Mouse (Mus musculus) gastrocnemius, postnatal 14 days (tissue): Measurements from ENCODE around the gene Nipbl. TPM values are rescaled to one million over a fixed set of nuclear protein-coding genes. Genes with fewer than 3 reads are reported as not detected.
"Not testable (repeated sequence)": the region's sequence is repeated elsewhere in the genome, so short reads cannot be mapped to it uniquely, and the experiment has no call there.

Source experiments
- DNase-seq: peaks from one replicate; pipeline ENCODE4 v3.0.0; 2021; ENCODE audit warnings: mixed read lengths
- intact Hi-C: fragments of 180-260 bp; cut with DNase I; formaldehyde crosslinking; loops from one replicate; pipeline ENCODE4 v1.15.1; 2025; ENCODE audit warnings: low total_unique reads
- total RNA-seq, 2 experiments: library from RNA; stranded (reverse); gene quantifications; 2 replicates each; pipeline ENCODE4 v1.2.3; 2021

Nipbl gene
- total RNA-seq, 2 experiments from 2014 or later = 21.9 to 23.1 TPM

DNA sequence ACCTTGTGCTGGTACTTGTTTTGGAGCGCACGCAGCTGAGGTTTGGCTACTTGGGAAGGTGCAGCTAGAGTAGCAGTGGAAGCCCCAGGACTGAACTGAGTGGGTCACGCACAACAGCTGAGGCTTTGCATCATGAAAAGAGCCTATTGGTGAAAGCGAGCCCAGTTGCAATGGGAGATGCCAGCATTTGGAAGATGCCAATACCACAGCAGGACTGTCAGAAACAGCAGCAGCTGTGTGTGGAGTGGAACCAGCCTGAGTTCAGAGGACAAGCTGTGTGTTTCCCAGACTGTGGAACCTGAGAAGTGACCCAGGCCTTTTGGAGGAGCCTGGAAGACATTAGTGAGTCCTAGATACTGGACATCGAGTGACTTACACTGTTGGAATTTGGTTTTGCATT is 122.8 kb downstream of the Nipbl start:
- intact Hi-C loops = no loop called here
- DNase-seq = peak; percentile 44

DNA sequence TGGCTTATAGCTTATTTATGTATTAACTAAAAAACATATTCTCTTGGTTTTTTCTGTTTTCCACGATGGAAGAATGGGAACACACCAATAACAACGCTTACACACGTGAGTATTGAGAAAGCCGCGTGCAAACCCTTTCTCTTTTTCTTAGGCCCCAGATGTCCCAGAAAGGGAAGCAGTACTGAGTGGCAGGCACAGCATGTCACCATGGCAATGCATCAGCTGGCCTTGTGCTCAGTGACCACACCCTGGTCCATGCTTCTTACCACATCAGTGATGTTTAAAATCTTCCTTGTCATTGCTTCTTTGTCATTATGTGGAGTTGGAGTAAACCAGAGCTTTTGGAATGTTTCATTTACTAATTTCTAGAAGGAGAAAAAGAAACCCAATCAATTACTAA is 125.1 kb downstream of the Nipbl start:
- no peak for DNase-seq
- intact Hi-C loops = no loop called here

DNA sequence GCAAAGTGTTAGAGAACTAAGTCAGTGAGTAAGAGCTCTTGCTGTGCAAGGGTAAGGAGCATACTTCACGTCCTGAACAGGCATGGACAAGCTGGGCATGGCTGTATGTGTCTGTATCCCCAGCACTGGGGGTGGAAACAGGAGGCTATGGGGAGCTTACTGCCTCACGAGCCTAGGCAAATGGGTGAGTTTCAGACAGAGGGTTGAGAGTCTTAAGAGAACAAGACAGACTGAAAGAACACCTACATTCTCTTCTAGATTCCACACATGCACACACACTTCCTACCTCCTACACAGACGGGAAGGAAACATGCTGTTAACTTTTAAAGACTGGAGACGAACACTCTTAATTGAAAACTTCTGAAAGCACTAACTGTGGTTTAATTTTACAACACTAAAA is 126.9 kb downstream of the Nipbl start:
- intact Hi-C loops = no loop called here
- DNase-seq = no peak

DNA sequence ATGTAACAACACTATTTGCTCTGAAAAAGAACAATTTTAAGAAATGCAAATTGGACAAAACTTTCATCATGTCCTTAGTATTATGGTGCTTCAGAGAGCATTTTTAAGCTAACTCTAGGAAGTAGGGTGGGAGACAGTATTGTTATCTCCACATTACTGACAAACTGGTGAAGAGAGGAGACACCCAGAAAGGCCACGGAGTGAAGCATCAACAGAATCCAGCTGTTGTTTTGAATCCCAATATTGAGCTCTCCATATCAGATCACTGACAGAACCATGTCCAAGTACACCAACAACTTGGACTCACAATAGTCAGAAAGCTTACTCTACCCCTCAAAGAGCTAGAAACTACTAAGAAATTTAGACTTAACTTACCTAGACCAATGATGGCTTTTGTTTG is 138.8 kb downstream of the Nipbl start:
- no peak for DNase-seq
- intact Hi-C loops = no loop called here

DNA sequence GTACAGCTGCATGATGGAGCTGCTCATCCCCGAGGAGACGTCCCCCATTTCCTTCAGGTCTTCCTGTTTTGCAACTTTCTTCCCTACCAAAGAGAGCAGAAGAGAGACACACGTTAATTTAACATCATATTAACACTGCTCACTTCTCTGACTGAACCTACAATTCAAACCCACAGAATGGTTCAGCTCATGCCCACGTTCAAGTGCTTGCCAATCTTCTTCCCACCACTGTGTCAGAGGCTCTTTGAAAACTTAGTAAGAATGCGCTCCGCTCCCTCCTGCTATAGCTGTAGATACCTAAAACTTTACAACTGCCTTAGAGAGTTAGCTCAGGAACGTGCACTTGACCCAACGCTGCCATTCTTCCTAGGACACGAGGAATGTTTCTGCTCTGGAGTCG is 141.3 kb downstream of the Nipbl start:
- intact Hi-C loops = no loop called here
- no peak for DNase-seq

DNA sequence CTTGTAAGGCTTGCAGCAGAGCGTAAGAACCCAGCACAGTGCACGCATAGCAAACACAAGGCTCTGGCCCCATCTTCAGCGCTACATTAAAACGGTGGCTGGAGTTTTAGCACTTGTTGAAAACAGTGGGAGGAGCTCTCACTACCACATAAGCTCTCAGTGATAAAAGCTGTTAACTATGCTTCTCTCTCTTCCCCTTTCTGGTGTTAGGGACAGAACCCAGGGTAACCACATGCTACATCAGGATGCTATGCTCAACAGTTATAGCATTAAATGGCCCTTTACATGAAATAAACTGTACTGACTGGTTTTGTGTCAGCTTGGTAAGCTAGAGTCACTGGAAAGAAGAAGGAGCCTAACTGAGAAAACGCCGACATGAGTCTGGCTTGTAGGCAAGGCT is 150.1 kb downstream of the Nipbl start:
- DNase-seq = no peak
- intact Hi-C loops = loop anchor here (5.0 kb wide), 1 partner anchor 38 kb away; no protein-coding TSS in a partner anchor

DNA sequence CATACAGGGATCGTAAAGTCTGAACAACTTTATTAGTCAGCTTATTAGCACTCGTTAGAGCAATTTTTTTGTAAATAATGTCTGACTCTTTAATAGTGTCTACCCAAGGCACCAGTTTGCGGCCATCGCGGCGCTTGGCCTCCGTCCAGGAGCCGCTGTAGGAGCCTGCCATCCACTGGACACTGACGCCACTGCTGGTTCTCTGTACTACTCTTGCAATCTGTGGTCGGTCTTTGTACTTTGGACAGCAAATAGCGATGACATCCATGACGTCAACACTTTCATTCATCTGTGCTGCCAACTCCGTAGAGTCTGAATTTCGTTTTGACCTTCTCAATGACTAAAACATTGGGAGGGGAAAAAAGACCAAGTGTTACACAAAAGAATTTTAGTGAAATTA is 153.0 kb downstream of the Nipbl start:
- intact Hi-C loops = loop anchor here (5.0 kb wide), 1 partner anchor 41 kb away; no protein-coding TSS in a partner anchor
- no peak for DNase-seq

DNA sequence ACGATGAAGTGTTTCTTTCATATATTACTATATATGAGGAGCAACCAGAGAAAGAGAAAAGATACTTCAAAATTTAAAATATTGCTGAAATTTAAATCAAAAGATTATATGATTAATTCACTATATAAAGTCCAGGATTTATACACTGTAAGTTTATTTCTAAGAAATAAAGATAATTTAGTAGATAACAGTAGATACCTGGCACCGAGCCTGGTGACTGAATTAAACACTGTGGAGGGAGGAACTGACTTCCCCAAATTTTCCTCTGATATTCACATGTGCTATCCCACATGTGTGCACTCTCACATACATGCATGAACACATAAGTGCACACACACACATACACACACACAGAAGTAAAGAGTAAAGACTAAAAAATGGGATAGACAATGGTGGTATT is 162.1 kb downstream of the Nipbl start:
- intact Hi-C loops = no loop called here
- no peak for DNase-seq

DNA sequence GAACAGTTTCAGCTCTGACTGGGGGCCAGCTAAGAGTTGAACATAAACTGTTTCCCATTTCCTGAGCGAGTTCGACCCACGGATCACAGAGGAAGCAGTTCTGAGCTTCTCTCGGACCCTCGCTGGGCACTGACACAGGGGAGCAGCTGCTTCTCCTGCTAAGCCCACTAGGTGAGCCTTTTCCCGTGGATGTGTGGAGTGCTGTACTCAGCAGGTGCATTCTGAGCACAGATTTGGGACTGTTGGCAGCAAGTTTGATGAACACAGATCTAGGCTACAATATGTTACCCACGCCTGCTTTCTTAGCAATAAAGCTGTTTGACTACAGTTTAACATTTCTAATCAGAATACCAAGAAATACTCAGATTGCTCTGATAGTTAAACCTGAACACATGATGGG is 162.6 kb downstream of the Nipbl start:
- DNase-seq = no peak
- intact Hi-C loops = no loop called here

DNA sequence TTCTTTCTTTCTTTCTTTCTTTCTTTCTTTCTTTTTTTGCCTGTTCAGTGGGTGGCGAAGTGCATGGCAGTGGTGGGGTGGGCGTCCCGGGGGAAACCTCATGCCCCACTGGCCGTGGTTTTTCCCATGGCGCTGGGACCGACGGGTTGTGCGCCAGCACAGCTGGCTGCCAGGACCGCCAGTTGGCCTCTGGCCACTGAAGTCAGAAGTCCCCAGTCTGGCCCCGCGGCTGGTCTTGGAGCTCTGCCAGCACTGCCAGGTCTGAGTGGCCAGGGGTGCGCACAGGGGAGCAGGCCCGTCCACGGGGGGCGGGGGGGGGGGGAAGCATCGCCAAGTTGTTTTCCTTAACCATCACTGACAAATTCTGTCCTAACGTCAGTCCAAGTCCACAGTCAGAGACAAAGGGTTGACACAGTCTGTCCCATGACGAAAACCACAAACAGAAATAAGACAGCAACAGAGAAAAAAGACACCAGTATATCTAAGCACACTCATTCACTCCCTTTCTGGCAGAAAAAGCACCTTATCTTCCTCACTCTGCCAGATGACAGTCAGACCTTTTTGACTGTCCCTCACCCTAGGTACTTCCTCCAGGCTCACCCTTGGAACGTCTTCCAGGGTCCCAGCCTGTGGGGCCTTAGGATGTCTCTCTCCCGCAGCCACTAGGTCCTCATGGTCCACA is 164.2 kb downstream of the Nipbl start:
- DNase-seq = peak; percentile 68
- intact Hi-C loops = no loop called here

DNA sequence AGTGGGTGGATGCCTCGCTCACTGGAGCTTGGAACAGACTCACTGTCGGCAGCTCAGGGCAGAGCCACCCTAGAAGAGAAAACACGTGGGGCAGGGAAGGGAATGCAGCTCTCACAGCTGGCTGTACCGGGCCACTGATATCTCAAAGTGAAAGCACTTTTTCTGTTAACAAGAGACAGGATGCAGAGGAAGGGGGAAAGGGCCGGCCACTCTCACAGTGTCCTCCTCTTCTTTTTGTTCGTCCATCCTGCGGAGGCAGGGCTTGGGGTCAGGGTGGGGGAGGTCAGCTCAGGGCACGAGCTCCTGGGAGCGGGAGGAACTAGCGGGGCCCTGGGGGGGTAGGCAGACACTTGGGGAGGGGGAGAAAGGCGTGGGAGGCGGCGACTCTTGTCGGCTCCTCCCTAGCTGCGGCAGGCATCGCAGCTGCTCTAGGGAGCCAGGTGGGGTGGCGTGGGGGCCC is 164.9 kb downstream of the Nipbl start:
- intact Hi-C loops = no loop called here
- peak; percentile 49 for DNase-seq

DNA sequence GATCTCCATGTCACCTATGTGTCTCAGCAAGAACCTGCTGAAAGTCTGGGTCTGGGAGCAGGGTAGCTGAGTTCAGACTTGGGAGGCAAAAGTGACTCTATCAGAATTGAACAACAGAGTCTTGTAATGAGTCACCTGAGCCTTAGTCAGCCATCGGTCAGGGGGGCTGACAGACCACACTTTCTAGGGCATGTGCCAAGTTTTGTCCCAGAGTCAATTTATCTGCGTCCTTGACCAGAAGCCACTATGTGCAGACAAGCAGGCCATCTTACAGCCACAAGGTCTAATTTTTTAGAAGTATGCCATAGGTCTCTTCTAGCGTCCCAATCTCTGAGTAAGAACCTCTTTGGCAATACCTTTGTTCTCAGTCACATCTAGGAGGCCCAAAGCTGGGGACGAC is 166.3 kb downstream of the Nipbl start:
- intact Hi-C loops, DNase-seq: not testable (repeated sequence)

DNA sequence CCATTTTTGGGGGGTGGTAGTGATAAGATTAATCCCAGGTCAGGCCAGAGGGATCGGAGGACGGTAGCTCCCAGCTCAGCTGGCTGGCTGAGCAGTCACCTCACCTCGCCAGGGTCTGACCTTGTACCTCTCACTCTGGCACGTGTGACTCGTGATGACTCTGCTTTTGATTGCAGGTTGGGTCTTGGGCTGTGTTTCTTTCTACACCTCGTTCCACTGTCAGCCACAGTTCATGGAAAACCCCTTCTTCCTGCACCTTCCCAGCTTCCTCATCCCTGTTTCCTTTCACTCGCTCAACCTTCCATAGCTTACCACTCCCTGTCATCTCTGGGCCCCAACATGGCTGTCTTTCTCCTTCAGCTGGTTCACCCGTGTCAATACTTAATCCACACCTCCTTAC is 172.3 kb downstream of the Nipbl start:
- intact Hi-C loops = no loop called here
- DNase-seq = no peak

DNA sequence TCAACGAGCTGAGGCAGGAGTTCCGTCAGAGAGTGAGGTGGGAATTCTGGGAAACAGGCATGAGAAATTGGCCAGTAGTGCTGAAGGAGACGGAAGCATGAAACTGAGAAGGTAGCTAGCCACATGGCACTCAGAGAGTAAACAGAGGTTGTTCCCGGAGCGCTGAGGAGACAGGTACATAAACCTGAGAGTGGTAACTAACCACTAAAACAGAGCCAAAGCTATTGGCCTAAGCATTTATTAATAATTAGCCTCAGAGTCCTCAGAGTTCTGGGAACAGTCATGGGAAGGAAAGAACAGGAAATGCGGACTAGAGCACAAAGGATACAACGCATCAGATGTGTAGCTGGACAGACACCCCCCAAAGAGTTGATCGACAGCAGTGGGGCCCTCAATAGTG is 176.0 kb downstream of the Nipbl start:
- intact Hi-C loops = no loop called here

DNA sequence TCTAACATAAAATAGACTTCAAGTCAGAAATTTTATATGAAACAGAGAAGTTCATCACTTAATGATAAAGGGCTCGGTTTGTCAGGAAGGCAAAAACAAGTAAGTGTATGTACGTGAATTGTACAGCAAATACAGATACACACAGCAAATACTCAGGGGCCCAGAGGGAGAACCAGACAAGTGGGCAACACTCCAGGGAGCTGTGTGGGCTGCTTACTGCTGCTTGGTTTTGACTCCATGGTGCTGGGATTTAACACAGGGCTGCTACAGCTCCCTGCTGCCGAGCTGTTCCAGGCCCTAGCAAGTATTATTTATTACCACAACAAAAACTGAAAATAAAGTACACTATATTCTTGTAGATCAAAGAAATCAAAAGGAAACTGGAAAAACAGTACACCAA is 177.1 kb downstream of the Nipbl start:
- no peak for DNase-seq
- intact Hi-C loops = no loop called here

More for the DNA sequence above, 176.0 kb downstream of the Nipbl start:
- no peak for DNase-seq

DNA sequence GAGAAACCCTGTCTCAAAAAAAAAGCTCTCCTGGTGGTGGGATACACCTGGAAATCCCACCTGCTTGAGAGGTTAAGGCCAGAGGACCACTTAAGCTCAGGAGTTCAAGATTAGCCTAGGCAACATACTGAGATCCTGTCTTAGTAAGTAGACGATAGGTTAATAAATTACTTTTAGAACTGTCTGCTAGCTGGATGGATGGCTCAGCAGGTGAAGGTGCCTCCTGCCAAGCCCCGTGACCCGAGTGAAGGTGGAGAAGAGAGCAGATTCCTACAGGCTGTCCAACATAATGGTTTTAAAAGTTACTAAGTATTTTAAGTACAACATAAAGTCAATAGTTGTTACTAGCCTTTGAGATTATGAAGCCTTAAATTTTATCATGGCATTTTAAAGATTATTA is 178.3 kb downstream of the Nipbl start:
- no peak for DNase-seq
- intact Hi-C loops = no loop called here

Other genes starting within 250 kb of the Nipbl start
- gene Gm2310, start 75.5 kb upstream of the Nipbl start, total RNA-seq = not detected